Mouse (Mus musculus) lung, adult 2 months (tissue): ENCODE measurements at regions not wholly inside any gene's neighbourhood (a gene's known extent, or its start where the extent isn't known, plus 50 kb on each side); places are given as distances from the start of the nearest gene placed in this dataset.
"Not testable (repeated sequence)": the region's sequence is repeated elsewhere in the genome, so short reads cannot be mapped to it uniquely, and the experiment has no call there.

ENCODE experiments used
- DNase-seq: peaks from one replicate; pipeline ENCODE4 v3.0.0; 2022
- H3K4me1 ChIP-seq: fragments of 200-500 bp; 2 replicates; pipeline ENCODE4 v1.6.1; 2011; ENCODE audit warnings: low read length; ENCODE audit not compliant: control insufficient read depth, insufficient read depth
- H3K4me3 ChIP-seq: fragments of 200-500 bp; replicated peaks from 2 replicates; pipeline ENCODE3; 2011; ENCODE audit warnings: low read depth, mild to moderate bottlenecking, control low read depth, low read length; ENCODE audit errors: extremely low read depth
- CTCF ChIP-seq: fragments of 200-500 bp; IDR thresholded peaks from 2 replicates; pipeline ENCODE4 v1.5.1; 2011; ENCODE audit warnings: mild to moderate bottlenecking, low read length, control low read depth; ENCODE audit not compliant: insufficient read depth
- POLR2A ChIP-seq: fragments of 200-500 bp; IDR thresholded peaks from 2 replicates; pipeline ENCODE4 v1.6.1; 2011; ENCODE audit warnings: low read depth, mild to moderate bottlenecking, control low read depth, low read length, borderline replicate concordance; ENCODE audit errors: extremely low read depth
- WGBS: fragments of 180-500 bp; shearing (Covaris S2); methylation state at CpG from one replicate; pipeline ENCODE4 v1.1.7; 2018; 5-methylcytosine and 5-hydroxymethylcytosine counted together

GRCm38 (mm10) chr13:80690654-80691386 lies 192.4 kb upstream of the Arrdc3 start:
- DNase-seq: no peak
- WGBS: 41% methylated on average over 4 of the region's 4 CpGs
- Histone ChIP-seq H3K4me3 (no peak overlapping the region), H3K4me1 (no peaks in the 10 kb centered on the region)
- TF ChIP-seq CTCF: no peak
- TF ChIP-seq POLR2A: no peak

GRCm38 (mm10) chr13:80695549-80696150 lies 187.5 kb upstream of the Arrdc3 start:
- H3K4me1 ChIP-seq: no peaks in the 10 kb centered on the region
- 80% methylated on average over 1 of the region's 1 CpGs for WGBS
- H3K4me3 ChIP-seq: no peak overlapping the region
- no peak for DNase-seq
- TF ChIP-seq CTCF (no peak), POLR2A (no peak)

DNA sequence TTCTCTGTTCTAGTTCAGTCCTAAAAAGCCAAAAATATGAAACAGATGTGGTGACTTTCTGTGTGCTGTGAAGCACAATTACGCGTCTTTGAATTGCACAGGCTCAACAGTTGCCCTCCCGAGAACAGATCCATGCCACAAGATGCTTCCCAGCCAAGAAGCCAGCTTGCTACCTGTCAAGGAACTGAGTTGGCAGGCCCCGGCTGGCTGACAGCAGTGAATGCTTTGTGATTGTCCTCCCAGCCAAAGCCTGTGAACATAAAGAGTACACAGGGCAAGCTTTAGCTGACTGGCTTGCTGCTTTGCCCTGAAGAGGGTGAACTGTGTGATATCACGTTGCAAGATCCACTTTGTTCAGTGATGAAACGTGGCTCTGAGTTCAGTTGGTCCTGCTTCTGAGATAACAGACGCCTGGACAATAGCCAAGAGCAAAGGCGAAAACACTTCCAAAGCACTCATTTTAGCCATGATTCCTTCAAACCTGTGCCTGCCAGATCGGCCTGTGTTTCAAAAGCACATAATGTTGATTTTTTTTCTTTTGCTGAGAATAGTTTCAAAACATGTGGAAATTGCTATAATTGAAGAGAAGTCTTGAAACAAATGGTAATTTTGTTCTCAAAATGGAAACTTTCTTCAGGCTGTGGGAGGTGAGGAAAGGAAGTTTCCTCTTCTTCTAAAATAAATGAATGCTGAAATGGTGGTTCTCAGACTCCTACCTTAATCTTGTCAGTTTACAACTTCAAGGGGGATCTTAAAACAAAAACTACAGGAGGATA lies 173.5 kb upstream of the Arrdc3 start:
- no peak for DNase-seq
- no peak for TF ChIP-seq CTCF
- no peak for TF ChIP-seq POLR2A
- WGBS: 44% methylated on average over 9 of the region's 9 CpGs

GRCm38 (mm10) chr13:80719313-80719712 lies 163.9 kb upstream of the Arrdc3 start:
- no peak for DNase-seq
- no peaks in the 10 kb centered on the region for H3K4me1 ChIP-seq
- WGBS: 60% methylated on average over 3 of the region's 3 CpGs
- no peak for TF ChIP-seq CTCF
- no peak overlapping the region for H3K4me3 ChIP-seq

More for the DNA sequence above, 173.5 kb upstream of the Arrdc3 start:
- no peaks in the 10 kb centered on the region for H3K4me1 ChIP-seq
- H3K4me3 ChIP-seq: no peak overlapping the region

DNA sequence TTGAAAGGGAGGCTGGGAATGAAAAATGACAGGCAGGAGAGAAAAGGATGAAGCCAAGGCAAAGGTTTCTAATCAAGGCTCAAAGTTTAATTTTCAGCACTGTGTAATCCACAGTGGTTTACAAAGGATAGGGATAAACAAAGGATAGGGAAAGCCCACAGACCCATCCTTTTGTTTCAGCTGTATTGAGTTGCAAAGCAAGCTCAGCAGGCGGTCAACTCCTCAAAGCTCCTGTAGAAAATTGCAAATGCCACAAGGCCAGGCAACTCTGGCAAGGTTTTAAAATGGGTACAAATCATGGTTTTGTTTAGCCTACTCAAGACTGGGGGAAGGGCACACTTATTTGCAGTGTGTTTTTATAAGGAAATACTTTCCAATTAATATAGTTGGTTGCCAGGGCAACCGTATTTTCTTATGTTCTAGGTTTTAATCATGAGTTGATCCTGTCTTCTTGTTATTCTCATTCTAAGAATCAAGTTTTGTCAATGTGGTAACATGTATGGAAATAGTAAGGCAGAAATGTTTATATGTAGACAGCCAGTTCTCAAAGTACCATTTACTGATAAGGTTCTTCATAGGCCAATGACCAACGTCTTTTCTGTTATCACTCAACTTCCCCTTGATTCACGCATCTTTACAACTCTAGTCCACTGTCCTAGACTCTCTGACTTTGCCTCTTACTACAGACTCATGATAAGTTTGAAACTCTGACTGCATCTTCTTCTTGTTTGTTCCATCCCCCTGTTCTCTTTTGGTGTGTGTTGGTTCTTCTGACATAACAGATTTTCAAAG lies 159.8 kb upstream of the Arrdc3 start:
- no peak for DNase-seq
- H3K4me1 ChIP-seq: no peaks in the 10 kb centered on the region
- TF ChIP-seq POLR2A: no peak
- no peak for TF ChIP-seq CTCF
- no peak overlapping the region for H3K4me3 ChIP-seq
- 74% methylated on average over 4 of the region's 4 CpGs for WGBS

DNA sequence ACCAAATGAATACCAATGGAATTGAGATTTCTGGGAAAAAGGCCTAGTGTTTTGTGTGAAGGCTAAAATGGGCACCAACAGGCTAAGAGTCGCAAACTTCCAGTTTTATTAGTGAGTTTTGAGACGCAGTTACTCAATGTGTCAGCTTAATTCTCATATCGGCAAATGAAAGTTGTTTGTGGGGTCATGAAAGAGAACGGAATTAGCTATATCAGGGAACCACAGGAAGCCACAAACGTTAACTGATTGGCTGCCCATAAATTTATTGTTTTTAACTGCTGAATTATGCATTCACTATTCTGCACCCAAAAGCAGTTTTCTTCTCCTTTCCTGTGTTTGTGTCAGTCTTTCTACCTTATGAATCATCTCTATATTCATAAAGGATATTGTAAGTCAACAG lies 154.0 kb upstream of the Arrdc3 start:
- Histone ChIP-seq H3K4me1 (no peaks in the 10 kb centered on the region), H3K4me3 (no peak overlapping the region)
- no peak for DNase-seq
- WGBS: 74% methylated on average over 5 of the region's 5 CpGs
- TF ChIP-seq POLR2A (no peak), CTCF (no peak)

DNA sequence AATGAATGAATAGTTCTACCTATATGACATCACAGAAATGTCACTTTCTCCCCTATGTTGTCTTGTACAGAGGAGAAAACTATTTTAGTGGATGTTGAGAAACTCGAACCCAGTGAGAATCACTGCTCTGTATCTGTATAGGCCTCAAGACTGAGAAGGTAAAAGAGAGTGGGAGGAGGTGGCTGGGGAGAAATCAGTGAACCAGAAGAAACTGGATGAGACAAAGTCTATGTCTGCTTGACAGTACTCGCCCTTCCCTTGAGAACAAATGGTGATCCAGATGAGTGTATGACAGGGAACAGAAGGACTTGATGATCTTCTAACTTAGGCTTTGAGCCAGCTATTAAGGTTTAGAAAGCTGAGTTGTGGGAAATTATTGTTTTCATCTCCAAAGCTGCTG lies 137.2 kb upstream of the Arrdc3 start:
- Histone ChIP-seq H3K4me3 (no peak overlapping the region), H3K4me1 (no peaks in the 10 kb centered on the region)
- no peak for DNase-seq
- WGBS: 76% methylated on average over 2 of the region's 2 CpGs
- TF ChIP-seq CTCF: no peak
- no peak for TF ChIP-seq POLR2A

DNA sequence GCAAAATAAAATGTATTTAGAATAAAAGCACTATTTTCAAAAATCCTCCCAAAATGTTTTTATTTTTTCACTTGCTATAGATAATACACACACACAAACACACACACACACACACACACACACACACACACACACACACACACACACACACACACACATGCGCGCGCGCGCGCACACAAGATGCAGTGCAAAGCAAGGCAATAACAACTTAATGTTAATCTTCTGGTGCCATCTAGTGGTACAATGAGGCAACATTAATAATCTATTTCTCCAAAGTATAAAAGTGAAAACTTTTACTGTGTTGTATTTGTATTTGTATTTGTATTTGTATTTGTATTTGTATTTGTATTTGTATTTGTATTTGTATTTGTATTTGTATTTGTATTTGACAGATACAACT lies 136.2 kb upstream of the Arrdc3 start:
- WGBS: 47% methylated on average over 6 of the region's 6 CpGs
- peak; percentile 30; the same call in 1 of the 2 replicates for TF ChIP-seq CTCF
- H3K4me3 ChIP-seq, H3K4me1 ChIP-seq, DNase-seq: not testable (repeated sequence)
